Mouse (Mus musculus): Measurements from ENCODE around the gene Nckipsd. TPM values are rescaled to one million over a fixed set of nuclear protein-coding genes. Genes with fewer than 3 reads are reported as not detected.

Gene Nckipsd
- polyA plus RNA-seq, 1 experiment from 2014 or later = 13.0 TPM

Other genes starting within 250 kb of the Nckipsd start
- 163 and 169 TPM in 2 replicates for gene Impdh2, start 248.1 kb upstream of the Nckipsd start, polyA plus RNA-seq (2014; fragmentation: Nextera tagmentation; extraction: Ambion mirVana)
- 58.8 and 59.4 TPM in 2 replicates for gene Ndufaf3, start 240.9 kb upstream of the Nckipsd start, polyA plus RNA-seq (2014; fragmentation: Nextera tagmentation; extraction: Ambion mirVana)
- 175 and 177 TPM in 2 replicates for gene Dalrd3, start 238.5 kb upstream of the Nckipsd start, polyA plus RNA-seq (2014; fragmentation: Nextera tagmentation; extraction: Ambion mirVana)
- gene Wdr6, start 229.6 kb upstream of the Nckipsd start, polyA plus RNA-seq (2014; fragmentation: Nextera tagmentation; extraction: Ambion mirVana) = 114 and 124 TPM in 2 replicates
- 6.7 and 8.6 TPM in 2 replicates for gene P4htm, start 210.7 kb upstream of the Nckipsd start, polyA plus RNA-seq (2014; fragmentation: Nextera tagmentation; extraction: Ambion mirVana)
- 41.6 and 49.1 TPM in 2 replicates for gene Arih2, start 159.0 kb upstream of the Nckipsd start, polyA plus RNA-seq (2014; fragmentation: Nextera tagmentation; extraction: Ambion mirVana)
- 22.8 and 27.5 TPM in 2 replicates for gene Slc25a20, start 146.3 kb upstream of the Nckipsd start, polyA plus RNA-seq (2014; fragmentation: Nextera tagmentation; extraction: Ambion mirVana)
- gene Prkar2a, start 119.1 kb upstream of the Nckipsd start, polyA plus RNA-seq (2014; fragmentation: Nextera tagmentation; extraction: Ambion mirVana) = 45.0 and 52.0 TPM in 2 replicates
- 122 and 136 TPM in 2 replicates for gene Ip6k2, start 24.6 kb upstream of the Nckipsd start, polyA plus RNA-seq (2014; fragmentation: Nextera tagmentation; extraction: Ambion mirVana)
- gene Celsr3, start 18.0 kb downstream of the Nckipsd start, polyA plus RNA-seq (2014; fragmentation: Nextera tagmentation; extraction: Ambion mirVana) = 10.1 and 16.8 TPM in 2 replicates
- 9.8 and 13.7 TPM in 2 replicates for gene Slc26a6, start 44.9 kb downstream of the Nckipsd start, polyA plus RNA-seq (2014; fragmentation: Nextera tagmentation; extraction: Ambion mirVana)
- gene Tmem89, start 106.3 kb downstream of the Nckipsd start, polyA plus RNA-seq (2014; fragmentation: Nextera tagmentation; extraction: Ambion mirVana) = 0.22 and 0.60 TPM in 2 replicates
- 354 and 388 TPM in 2 replicates for gene Uqcrc1, start 128.3 kb downstream of the Nckipsd start, polyA plus RNA-seq (2014; fragmentation: Nextera tagmentation; extraction: Ambion mirVana)
- gene Col7a1, start 145.2 kb downstream of the Nckipsd start, polyA plus RNA-seq (2014; fragmentation: Nextera tagmentation; extraction: Ambion mirVana) = 1.2 and 2.6 TPM in 2 replicates
- gene Ucn2, start 177.6 kb downstream of the Nckipsd start, polyA plus RNA-seq (2014; fragmentation: Nextera tagmentation; extraction: Ambion mirVana) = not detected in 2 replicates
- 10.9 and 12.8 TPM in 2 replicates for gene Pfkfb4, start 183.4 kb downstream of the Nckipsd start, polyA plus RNA-seq (2014; fragmentation: Nextera tagmentation; extraction: Ambion mirVana)
- 33.4 and 34.1 TPM in 2 replicates for gene Shisa5, start 230.2 kb downstream of the Nckipsd start, polyA plus RNA-seq (2014; fragmentation: Nextera tagmentation; extraction: Ambion mirVana)